ENCODE assay signal across 10 mouse cellular contexts in the genomic region with DNA sequence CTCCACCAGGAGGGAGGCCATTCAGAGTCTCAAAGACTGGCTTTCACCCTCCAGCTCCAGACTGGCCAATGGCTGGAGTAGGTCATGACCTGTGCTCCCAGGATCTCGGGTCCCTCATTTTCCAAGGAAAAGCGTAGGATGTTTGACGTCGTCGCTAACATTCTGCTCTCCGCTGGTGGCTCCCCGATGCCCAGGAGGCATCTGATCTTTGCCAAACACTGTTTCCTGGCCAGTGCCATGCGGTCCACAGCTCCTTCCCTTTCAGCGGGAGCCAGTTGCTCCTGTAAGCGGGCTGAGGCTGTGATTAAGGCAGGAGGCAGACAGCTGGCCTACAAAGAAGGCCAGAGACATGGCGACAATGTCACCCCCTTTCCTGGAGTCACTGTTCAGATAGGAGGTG. TPM values are rescaled to one million over a fixed set of nuclear protein-coding genes. Genes with fewer than 3 reads are reported as not detected.
A peak's percentile ranks its signal among the peaks of the same experiment; 100 is the strongest.
DNase-seq lines count a peak whose midpoint lies in the region; ATAC-seq and TF ChIP-seq lines count a peak whose summit lies in the region.
"Had no signal": no experiment of that assay in that cellular context is flagged by ENCODE, and none has a peak within 500 bp of the region (broad histone marks: within the 10 kb centered on the region; RNA-seq: fewer than 3 reads in every experiment).

No protein-coding gene starts in this region.

- H3K4me3 ChIP-seq in kidney, embryonic 15.5 days (replicated peaks), result no peak overlapping the region
- no peak overlapping the region for H3K4me3 ChIP-seq in embryonic facial prominence, embryonic 10.5 days
- H3K4me3 ChIP-seq in forebrain, postnatal 0 days (ENCODE audit: low read depth, low read length), result no peak overlapping the region
- no peak overlapping the region for H3K4me3 ChIP-seq in midbrain, embryonic 15.5 days
- H3K4me3 ChIP-seq: heart, embryonic 13.5 days had no signal

- H3K4me1 ChIP-seq in kidney, embryonic 15.5 days, result peaks cover 66% of the 10 kb centered on the region
- peaks cover 60% of the 10 kb centered on the region for H3K4me1 ChIP-seq in embryonic facial prominence, embryonic 10.5 days
- H3K4me1 ChIP-seq in forebrain, postnatal 0 days (ENCODE audit: insufficient read depth), result peaks cover 54% of the 10 kb centered on the region
- H3K4me1 ChIP-seq in midbrain, embryonic 15.5 days, result peaks cover 72% of the 10 kb centered on the region

- no peak for TF ChIP-seq CTCF in forebrain, postnatal 0 days (IDR thresholded peaks at IDR 0.05; ENCODE audit: low read depth)

- H3K9ac ChIP-seq in kidney, embryonic 15.5 days, result no peak overlapping the region
- peak overlapping the region; percentile 37; the same call in 1 of the 2 replicates for H3K9ac ChIP-seq in forebrain, postnatal 0 days
- no peak overlapping the region for H3K9ac ChIP-seq in midbrain, embryonic 15.5 days

- ATAC-seq in kidney, embryonic 15.5 days (replicated peaks; ENCODE audit: low FRiP score), result no peak
- no peak for ATAC-seq in forebrain, postnatal 0 days
- no peak for ATAC-seq in midbrain, embryonic 15.5 days (replicated peaks)

- H3K36me3 ChIP-seq in kidney, embryonic 15.5 days, result no peaks in the 10 kb centered on the region
- no peaks in the 10 kb centered on the region for H3K36me3 ChIP-seq in embryonic facial prominence, embryonic 10.5 days (replicated peaks)
- no peaks in the 10 kb centered on the region for H3K36me3 ChIP-seq in forebrain, postnatal 0 days (ENCODE audit: insufficient read depth)
- H3K36me3 ChIP-seq in midbrain, embryonic 15.5 days (replicated peaks), result no peaks in the 10 kb centered on the region
- H3K36me3 ChIP-seq: heart, embryonic 13.5 days had no signal

- WGBS in kidney, embryonic 15.5 days, result 71% methylated on average over 11 of the region's 11 CpGs
- WGBS in embryonic facial prominence, embryonic 10.5 days, result 37% methylated on average over 11 of the region's 11 CpGs
- WGBS in forebrain, postnatal 0 days, result 26% methylated on average over 11 of the region's 11 CpGs
- WGBS in midbrain, embryonic 15.5 days, result 40% methylated on average over 11 of the region's 11 CpGs

- no peak for DNase-seq in kidney, adult 9 months
- no peak for DNase-seq in embryonic facial prominence, embryonic 10.5 days (ENCODE audit: low spot score)
- no peak for DNase-seq in forebrain, postnatal 0 days
- DNase-seq in embryo, embryonic 10 days (ENCODE audit: low spot score), result no peak
- no peak for DNase-seq in kidney, postnatal 25 days
- DNase-seq in embryo, embryonic 9.5 days (ENCODE audit: extremely low spot score), result no peak

- H3K27me3 ChIP-seq in kidney, embryonic 15.5 days, result peaks cover 3% of the 10 kb centered on the region; the same call in 1 of the 2 replicates
- peaks cover 48% of the 10 kb centered on the region for H3K27me3 ChIP-seq in embryonic facial prominence, embryonic 10.5 days (replicated peaks; ENCODE audit: low read depth, poor library complexity, severe bottlenecking)
- H3K27me3 ChIP-seq in forebrain, postnatal 0 days (ENCODE audit: insufficient read depth, low read length), result no peaks in the 10 kb centered on the region
- no peaks in the 10 kb centered on the region for H3K27me3 ChIP-seq in midbrain, embryonic 15.5 days (replicated peaks)

- H3K4me2 ChIP-seq in kidney, embryonic 15.5 days, result no peak overlapping the region
- H3K4me2 ChIP-seq in forebrain, postnatal 0 days (ENCODE audit: low read depth), result peak overlapping the region; percentile 28; the same call in 1 of the 2 replicates
- no peak overlapping the region for H3K4me2 ChIP-seq in midbrain, embryonic 15.5 days
- H3K4me2 ChIP-seq: heart, embryonic 13.5 days had no signal

- H3K9me3 ChIP-seq in kidney, embryonic 15.5 days (replicated peaks), result no peaks in the 10 kb centered on the region
- H3K9me3 ChIP-seq in embryonic facial prominence, embryonic 10.5 days, result no peaks in the 10 kb centered on the region
- H3K9me3 ChIP-seq in forebrain, postnatal 0 days (ENCODE audit: low read length), result no peaks in the 10 kb centered on the region
- H3K9me3 ChIP-seq in midbrain, embryonic 15.5 days, result no peaks in the 10 kb centered on the region
- H3K9me3 ChIP-seq: heart, embryonic 13.5 days had no signal

- H3K27ac ChIP-seq in kidney, embryonic 15.5 days, result peak overlapping the region; percentile 86; the same call in 1 of the 2 replicates
- peak overlapping the region; percentile 86 for H3K27ac ChIP-seq in embryonic facial prominence, embryonic 10.5 days (replicated peaks)
- H3K27ac ChIP-seq in forebrain, postnatal 0 days (ENCODE audit: low read depth, low read length), result peak overlapping the region; percentile 84
- H3K27ac ChIP-seq in midbrain, embryonic 15.5 days, result peak overlapping the region; percentile 89
- H3K27ac ChIP-seq: macrophage had no signal

RNA-seq across cellular contexts. Expression of a gene that starts 4.0 kb away (rescaled TPM):
- 16.8 and 19.1 TPM in 2 replicates for polyA plus RNA-seq in kidney, embryonic 15.5 days (2015; fragmentation: Nextera tagmentation; extraction: Ambion mirVana)
- 7.6 and 9.5 TPM in 2 replicates for polyA plus RNA-seq in embryonic facial prominence, embryonic 10.5 days (2016; fragmentation: Nextera tagmentation; extraction: Ambion mirVana)
- total RNA-seq in forebrain, postnatal 0 days (2014; rRNA removed), result 43.3 and 53.2 TPM in 2 replicates
- polyA plus RNA-seq in forebrain, postnatal 0 days (2015; fragmentation: Nextera tagmentation; extraction: Ambion mirVana), result 24.7 and 31.6 TPM in 2 replicates
- polyA plus RNA-seq in midbrain, embryonic 15.5 days (2015; fragmentation: Nextera tagmentation; extraction: Ambion mirVana), result 34.7 and 35.1 TPM in 2 replicates
